In the genomic region with DNA sequence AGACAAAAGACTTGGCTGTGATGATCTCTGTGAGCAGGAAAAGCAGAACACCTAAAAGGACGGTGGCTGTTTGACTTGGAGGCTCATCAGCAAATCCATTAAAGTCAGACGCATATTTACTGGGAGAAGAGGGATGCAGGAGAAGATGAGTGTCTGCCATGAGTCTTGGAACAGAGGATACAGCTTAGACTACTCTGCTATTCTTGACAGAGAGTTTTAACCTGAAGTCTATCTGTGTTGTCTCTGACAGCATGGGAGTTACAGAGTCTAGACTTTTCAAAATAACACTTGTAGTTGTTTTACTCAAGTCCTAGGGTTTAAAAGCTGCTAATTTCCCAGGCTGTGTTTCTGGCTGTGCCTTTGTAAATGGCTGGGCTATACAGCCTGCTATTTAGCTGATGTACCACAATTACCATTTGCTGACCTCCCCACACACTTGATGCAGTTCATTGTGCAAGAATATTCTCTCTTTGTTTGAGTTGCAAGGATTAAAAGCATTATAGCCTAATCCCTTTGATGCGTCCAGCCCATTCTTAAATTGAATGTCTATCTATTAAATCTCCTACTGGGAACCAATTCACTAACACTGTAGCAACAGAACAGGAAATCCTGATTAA, we compare ENCODE assay signal across 31 mouse cellular contexts.
DNase-seq lines count a peak whose midpoint lies in the region; ATAC-seq and TF ChIP-seq lines count a peak whose summit lies in the region.
"Had no signal": no experiment of that assay in that cellular context is flagged by ENCODE, and none has a peak within 500 bp of the region (broad histone marks: within the 10 kb centered on the region; RNA-seq: fewer than 3 reads in every experiment).

No protein-coding gene starts in this region.

- no peaks in the 10 kb centered on the region for H3K9me3 ChIP-seq in midbrain, embryonic 11.5 days (ENCODE audit: control insufficient read depth, low read length)
- no peaks in the 10 kb centered on the region for H3K9me3 ChIP-seq in midbrain, postnatal 0 days (ENCODE audit: low read length)
- H3K9me3 ChIP-seq in forebrain, embryonic 14.5 days (replicated peaks; ENCODE audit: control insufficient read depth, low read length): no peaks in the 10 kb centered on the region
- H3K9me3 ChIP-seq in midbrain, embryonic 14.5 days (ENCODE audit: control insufficient read depth, low read length): no peaks in the 10 kb centered on the region
- H3K9me3 ChIP-seq: embryonic facial prominence, embryonic 12.5 days; hindbrain, embryonic 10.5 days; intestine, embryonic 15.5 days; limb, embryonic 12.5 days; liver, embryonic 15.5 days; lung, embryonic 15.5 days; neural tube, embryonic 15.5 days had no signal

- TF ChIP-seq CTCF in midbrain, postnatal 0 days (IDR thresholded peaks at IDR 0.05): no peak

- 22% methylated on average over 3 of the region's 3 CpGs for WGBS in midbrain, embryonic 11.5 days
- 12% methylated on average over 3 of the region's 3 CpGs for WGBS in midbrain, postnatal 0 days
- WGBS in forebrain, embryonic 14.5 days: 5% methylated on average over 3 of the region's 3 CpGs
- 10% methylated on average over 3 of the region's 3 CpGs for WGBS in midbrain, embryonic 14.5 days

- no peak overlapping the region for H3K9ac ChIP-seq in midbrain, embryonic 11.5 days (ENCODE audit: low read length)
- H3K9ac ChIP-seq in midbrain, postnatal 0 days (replicated peaks; ENCODE audit: low read length, poor library complexity, severe bottlenecking): no peak overlapping the region
- H3K9ac ChIP-seq in forebrain, embryonic 14.5 days (ENCODE audit: low read length): no peak overlapping the region
- H3K9ac ChIP-seq in midbrain, embryonic 14.5 days (replicated peaks; ENCODE audit: low read length): no peak overlapping the region
- H3K9ac ChIP-seq: embryonic facial prominence, embryonic 12.5 days; intestine, embryonic 15.5 days; limb, embryonic 12.5 days; liver, embryonic 15.5 days; lung, embryonic 15.5 days; neural tube, embryonic 15.5 days had no signal

- peak; percentile 33 for DNase-seq in midbrain, embryonic 11.5 days (ENCODE audit: low spot score, missing footprints)
- DNase-seq in midbrain, postnatal 0 days (ENCODE audit: low spot score): no peak
- peak; percentile 33 for DNase-seq in forebrain, embryonic 14.5 days (ENCODE audit: low spot score)
- DNase-seq in midbrain, embryonic 14.5 days: peak; percentile 31
- no peak for DNase-seq in thymus, postnatal 4 days
- no peak for DNase-seq in cerebellum, postnatal 4 days (ENCODE audit: low spot score in 2 of 2)
- DNase-seq: adrenal gland, postnatal 10 days; B cell, adult 2 months; cerebellum, adult 11 months; cerebellum, adult 9-10 months; cerebellum, postnatal 36 days; embryo, embryonic 11 days; gastrocnemius, postnatal 10 days; heart, postnatal 14 days; kidney, adult 2 months; kidney, postnatal 36 days; right cerebral cortex, postnatal 4 days; thymus, adult 18-20 months; thymus, postnatal 36 days had no signal

- no peaks in the 10 kb centered on the region for H3K27me3 ChIP-seq in midbrain, embryonic 11.5 days (ENCODE audit: control insufficient read depth, insufficient read depth, low read length)
- no peaks in the 10 kb centered on the region for H3K27me3 ChIP-seq in midbrain, postnatal 0 days (ENCODE audit: insufficient read depth, low read length)
- H3K27me3 ChIP-seq in forebrain, embryonic 14.5 days (replicated peaks; ENCODE audit: control insufficient read depth, insufficient read depth, low read length): peaks cover 4% of the 10 kb centered on the region; the same call in 1 of the 2 replicates
- H3K27me3 ChIP-seq in midbrain, embryonic 14.5 days (ENCODE audit: control insufficient read depth, insufficient read depth, low read length): no peaks in the 10 kb centered on the region
- H3K27me3 ChIP-seq: embryonic facial prominence, embryonic 12.5 days; intestine, embryonic 15.5 days; limb, embryonic 12.5 days; liver, embryonic 15.5 days; lung, embryonic 15.5 days; neural tube, embryonic 15.5 days had no signal

- no peak overlapping the region for H3K4me3 ChIP-seq in midbrain, embryonic 11.5 days (ENCODE audit: low read depth, low read length)
- no peak overlapping the region for H3K4me3 ChIP-seq in midbrain, postnatal 0 days (ENCODE audit: low read depth, low read length)
- H3K4me3 ChIP-seq in forebrain, embryonic 14.5 days (ENCODE audit: low read depth, low read length): no peak overlapping the region
- no peak overlapping the region for H3K4me3 ChIP-seq in midbrain, embryonic 14.5 days (replicated peaks; ENCODE audit: low read depth, low read length)
- H3K4me3 ChIP-seq: embryonic facial prominence, embryonic 12.5 days; hindbrain, embryonic 10.5 days; intestine, embryonic 15.5 days; layer of hippocampus, adult 2 months; left cerebral cortex, adult 2 months; limb, embryonic 12.5 days; liver, embryonic 15.5 days; lung, embryonic 15.5 days; neural tube, embryonic 15.5 days had no signal

- no peak overlapping the region for H3K27ac ChIP-seq in midbrain, embryonic 11.5 days (ENCODE audit: low read depth, low read length)
- no peak overlapping the region for H3K27ac ChIP-seq in midbrain, postnatal 0 days (ENCODE audit: low read depth, low read length)
- no peak overlapping the region for H3K27ac ChIP-seq in forebrain, embryonic 14.5 days (ENCODE audit: low read depth, low read length)
- 0 out of 2 replicates have a peak overlapping the region, but pooled peaks have one; percentile 32 for H3K27ac ChIP-seq in midbrain, embryonic 14.5 days (replicated peaks; ENCODE audit: low read depth, low read length)
- H3K27ac ChIP-seq: embryonic facial prominence, embryonic 12.5 days; hindbrain, embryonic 10.5 days; hindbrain, postnatal 0 days; intestine, embryonic 15.5 days; layer of hippocampus, adult 2 months; left cerebral cortex, adult 2 months; limb, embryonic 12.5 days; liver, embryonic 15.5 days; lung, embryonic 15.5 days; neural tube, embryonic 15.5 days; stomach, postnatal 0 days had no signal

- H3K36me3 ChIP-seq in midbrain, embryonic 11.5 days (ENCODE audit: control insufficient read depth, insufficient read depth, low read length): no peaks in the 10 kb centered on the region
- no peaks in the 10 kb centered on the region for H3K36me3 ChIP-seq in midbrain, postnatal 0 days (ENCODE audit: insufficient read depth, low read length)
- no peaks in the 10 kb centered on the region for H3K36me3 ChIP-seq in forebrain, embryonic 14.5 days (ENCODE audit: control insufficient read depth, insufficient read depth, low read length)
- H3K36me3 ChIP-seq in midbrain, embryonic 14.5 days (ENCODE audit: control insufficient read depth, insufficient read depth, low read length): no peaks in the 10 kb centered on the region
- H3K36me3 ChIP-seq: embryonic facial prominence, embryonic 12.5 days; hindbrain, embryonic 10.5 days; intestine, embryonic 15.5 days; limb, embryonic 12.5 days; liver, embryonic 15.5 days; lung, embryonic 15.5 days; neural tube, embryonic 15.5 days had no signal

- ATAC-seq in midbrain, embryonic 11.5 days (ENCODE audit: low FRiP score): peak; percentile 61; the same call in 1 of the 2 replicates
- no peak for ATAC-seq in midbrain, postnatal 0 days (ENCODE audit: low FRiP score)
- ATAC-seq in forebrain, embryonic 14.5 days: 0 out of 2 replicates have a peak, but pooled peaks have one; percentile 37
- ATAC-seq in midbrain, embryonic 14.5 days (ENCODE audit: low FRiP score, low TSS enrichment): no peak
- ATAC-seq: activated CD4-positive, CD25-positive, alpha-beta regulatory T cell, adult 4 months; intestine, embryonic 15.5 days had no signal

- H3K4me2 ChIP-seq in midbrain, embryonic 11.5 days: no peak overlapping the region
- H3K4me2 ChIP-seq in midbrain, postnatal 0 days (ENCODE audit: low read depth, low read length, poor library complexity, severe bottlenecking): no peak overlapping the region
- no peak overlapping the region for H3K4me2 ChIP-seq in forebrain, embryonic 14.5 days (ENCODE audit: low read length)
- H3K4me2 ChIP-seq in midbrain, embryonic 14.5 days (ENCODE audit: low read length): no peak overlapping the region
- H3K4me2 ChIP-seq: embryonic facial prominence, embryonic 12.5 days; intestine, embryonic 15.5 days; limb, embryonic 12.5 days; liver, embryonic 15.5 days; lung, embryonic 15.5 days; neural tube, embryonic 15.5 days had no signal

- peaks cover 2% of the 10 kb centered on the region; the same call in 1 of the 2 replicates for H3K4me1 ChIP-seq in midbrain, embryonic 11.5 days (ENCODE audit: control insufficient read depth, insufficient read depth, low read length)
- no peaks in the 10 kb centered on the region for H3K4me1 ChIP-seq in midbrain, postnatal 0 days (ENCODE audit: insufficient read depth, low read length)
- H3K4me1 ChIP-seq in forebrain, embryonic 14.5 days (ENCODE audit: control insufficient read depth, insufficient read depth, low read length): peaks cover 6% of the 10 kb centered on the region; the same call in 1 of the 2 replicates
- peaks cover 12% of the 10 kb centered on the region for H3K4me1 ChIP-seq in midbrain, embryonic 14.5 days (ENCODE audit: control insufficient read depth, insufficient read depth, low read length)
- H3K4me1 ChIP-seq: embryonic facial prominence, embryonic 12.5 days; intestine, embryonic 15.5 days; limb, embryonic 12.5 days; liver, embryonic 15.5 days; lung, embryonic 15.5 days had no signal

Comparison
In these comparisons a context has a peak if more than half of its experiments do, and no peak if none do; other contexts are left out.
1. ATAC-seq: peak in midbrain, embryonic 11.5 days (single experiment) and forebrain, embryonic 14.5 days (single experiment); none in midbrain, postnatal 0 days (single experiment) and midbrain, embryonic 14.5 days (single experiment).
2. DNase-seq: peak in midbrain, embryonic 11.5 days (single experiment), forebrain, embryonic 14.5 days (single experiment) and midbrain, embryonic 14.5 days (single experiment); none in midbrain, postnatal 0 days (single experiment), thymus, postnatal 4 days (single experiment) and cerebellum, postnatal 4 days (0 of 2).